Mouse (Mus musculus) liver, adult 2 months (tissue): ENCODE data around the gene Pla2g4b. TPM values are rescaled to one million over a fixed set of nuclear protein-coding genes. Genes with fewer than 3 reads are reported as not detected.
A peak's percentile ranks its signal among the peaks of the same experiment; 100 is the strongest.

Experiments
- DNase-seq: peaks from one replicate; pipeline ENCODE4 v3.0.0-alpha.2; 2011; ENCODE audit warnings: low read depth, low spot score; ENCODE audit errors: extremely low read depth
- H3K27ac ChIP-seq: fragments of 200-500 bp; replicated peaks from 2 replicates; pipeline ENCODE4 v1.5.1; 2012; ENCODE audit warnings: low read depth, mild to moderate bottlenecking, control low read depth, inconsistent platforms, low read length; ENCODE audit not compliant: insufficient read depth
- H3K27me3 ChIP-seq: fragments of 200-500 bp; 2 replicates; pipeline ENCODE4 v1.6.1; 2012; ENCODE audit warnings: mild to moderate bottlenecking, moderate library complexity, low read length, inconsistent platforms; ENCODE audit not compliant: control insufficient read depth, insufficient read depth
- H3K36me3 ChIP-seq: fragments of 200-500 bp; 2 replicates; pipeline ENCODE4 v1.6.1; 2012; ENCODE audit warnings: low read length, inconsistent platforms; ENCODE audit not compliant: control insufficient read depth, insufficient read depth
- H3K4me1 ChIP-seq: fragments of 200-500 bp; 2 replicates; pipeline ENCODE4 v1.6.1; 2011; ENCODE audit warnings: low read length; ENCODE audit not compliant: control insufficient read depth, insufficient read depth
- H3K4me3 ChIP-seq: fragments of 200-500 bp; 2 replicates; pipeline ENCODE4 v1.5.1; 2011; ENCODE audit warnings: low read depth, mild to moderate bottlenecking, control low read depth, low read length, moderate library complexity; ENCODE audit not compliant: insufficient read depth
- H3K79me2 ChIP-seq: fragments of 200-500 bp; 2 replicates; pipeline ENCODE4 v1.6.1; 2012; ENCODE audit warnings: inconsistent platforms, mild to moderate bottlenecking, low read length, moderate library complexity; ENCODE audit not compliant: control insufficient read depth, insufficient read depth
- H3K9ac ChIP-seq: fragments of 200-500 bp; 2 replicates; pipeline ENCODE4 v1.6.1; 2012; ENCODE audit warnings: low read depth, mild to moderate bottlenecking, control low read depth, inconsistent platforms, low read length
- CTCF ChIP-seq: fragments of 200-500 bp; IDR thresholded peaks from 2 replicates; pipeline ENCODE4 v1.5.1; 2011; ENCODE audit warnings: low read depth, low read length, control low read depth
- POLR2A ChIP-seq: fragments of 200-500 bp; IDR thresholded peaks from 2 replicates; pipeline ENCODE4 v1.6.1; 2011; ENCODE audit warnings: low read length, control low read depth; ENCODE audit not compliant: insufficient read depth; ENCODE audit errors: extremely low read depth
- WGBS: fragments of 180-500 bp; shearing (Covaris S2); methylation state at CpG from one replicate; pipeline ENCODE4 v1.1.7; 2018; 5-methylcytosine and 5-hydroxymethylcytosine counted together
- polyA plus RNA-seq: library from polyadenylated mRNA; depleted of rRNA; stranded (reverse); fragments of >200 nt; gene quantifications from 2 replicates; pipeline ENCODE4 v1.2.3, GENCODE M21; 2012
- total RNA-seq: library from RNA; depleted of rRNA; stranded (reverse); fragments of >200 nt; gene quantifications from 2 replicates; pipeline ENCODE4 v1.2.3, GENCODE M21; 2014

Gene Pla2g4b
- total and polyA plus RNA-seq, 2 experiments: 0.37 to 2.0 TPM

- no peak for DNase-seq
- no peaks in the 10 kb centered on the region for H3K79me2 ChIP-seq
- H3K4me3 ChIP-seq: no peak overlapping the region
- no peak overlapping the region for H3K9ac ChIP-seq
- H3K4me1 ChIP-seq: no peaks in the 10 kb centered on the region
- no peaks in the 10 kb centered on the region for H3K27me3 ChIP-seq
- H3K36me3 ChIP-seq: no peaks in the 10 kb centered on the region
- no peak for TF ChIP-seq POLR2A
- no peak for TF ChIP-seq CTCF
- WGBS: 92% methylated on average over 5 of the region's 5 CpGs
- H3K27ac ChIP-seq: no peak overlapping the region
These were observed 7.8 kb downstream of the Pla2g4b start for GRCm38 (mm10) chr2:120040991-120041390.

DNA sequence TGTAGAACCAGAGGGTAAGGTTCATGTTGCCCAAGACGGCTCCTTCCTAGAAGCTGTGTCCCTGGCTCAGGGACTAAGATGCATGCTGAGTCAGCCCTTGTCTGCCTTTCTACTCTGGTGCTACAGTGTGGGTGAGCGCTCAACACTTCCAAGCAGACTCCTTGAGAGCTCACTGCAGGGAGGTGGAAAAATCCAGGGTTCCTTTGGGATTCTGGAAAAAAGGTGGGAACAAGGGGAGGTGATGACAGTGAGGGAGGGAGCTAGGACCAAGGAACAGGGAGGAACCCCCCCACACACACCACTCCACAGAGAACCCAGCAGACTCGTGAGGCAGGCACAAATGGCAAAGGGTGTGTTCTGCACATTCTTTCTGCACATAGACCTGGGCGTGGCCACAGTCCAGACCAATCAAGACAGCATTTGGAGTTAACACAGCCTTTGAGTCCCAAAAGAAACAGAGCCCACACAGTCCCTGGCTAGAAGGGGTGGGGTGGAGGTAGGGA lies 10.9 kb downstream of the Pla2g4b start:
- H3K27me3 ChIP-seq: no peaks in the 10 kb centered on the region
- H3K79me2 ChIP-seq: no peaks in the 10 kb centered on the region
- H3K9ac ChIP-seq: no peak overlapping the region
- no peak overlapping the region for H3K27ac ChIP-seq
- no peaks in the 10 kb centered on the region for H3K4me1 ChIP-seq
- WGBS: 60% methylated on average over 4 of the region's 4 CpGs
- no peaks in the 10 kb centered on the region for H3K36me3 ChIP-seq
- no peak overlapping the region for H3K4me3 ChIP-seq
- DNase-seq: no peak
- no peak for TF ChIP-seq POLR2A
- no peak for TF ChIP-seq CTCF

- Histone ChIP-seq H3K79me2 (no peaks in the 10 kb centered on the region), H3K9ac (no peak overlapping the region), H3K4me3 (no peak overlapping the region), H3K4me1 (no peaks in the 10 kb centered on the region), H3K36me3 (no peaks in the 10 kb centered on the region), H3K27me3 (no peaks in the 10 kb centered on the region), H3K27ac (no peak overlapping the region)
- 87% methylated on average over 3 of the region's 3 CpGs for WGBS
- TF ChIP-seq POLR2A (no peak), CTCF (no peak)
- DNase-seq: no peak
These were observed 11.5 kb downstream of the Pla2g4b start for GRCm38 (mm10) chr2:120044676-120045075.

- Histone ChIP-seq H3K4me3 (no peak overlapping the region), H3K27ac (no peak overlapping the region), H3K36me3 (no peaks in the 10 kb centered on the region), H3K9ac (no peak overlapping the region), H3K79me2 (no peaks in the 10 kb centered on the region), H3K27me3 (no peaks in the 10 kb centered on the region), H3K4me1 (no peaks in the 10 kb centered on the region)
- 82% methylated on average over 14 of the region's 14 CpGs for WGBS
- TF ChIP-seq CTCF (no peak), POLR2A (no peak)
- no peak for DNase-seq
These were observed 13.5 kb downstream of the Pla2g4b start for GRCm38 (mm10) chr2:120046486-120047310.

- H3K9ac ChIP-seq: no peak overlapping the region
- H3K4me3 ChIP-seq: no peak overlapping the region
- whole genome bisulfite sequencing: 84% methylated on average over 9 of the region's 9 CpGs
- no peaks in the 10 kb centered on the region for H3K4me1 ChIP-seq
- H3K27me3 ChIP-seq: no peaks in the 10 kb centered on the region
- H3K27ac ChIP-seq: no peak overlapping the region
- no peaks in the 10 kb centered on the region for H3K79me2 ChIP-seq
- no peaks in the 10 kb centered on the region for H3K36me3 ChIP-seq
- TF ChIP-seq CTCF (no peak), POLR2A (no peak)
- no peak for DNase-seq
These were observed 15.0 kb downstream of the Pla2g4b start for GRCm38 (mm10) chr2:120048173-120048572.

- Histone ChIP-seq H3K79me2 (no peaks in the 10 kb centered on the region), H3K27me3 (no peaks in the 10 kb centered on the region), H3K4me1 (no peaks in the 10 kb centered on the region), H3K9ac (no peak overlapping the region), H3K27ac (no peak overlapping the region), H3K36me3 (no peaks in the 10 kb centered on the region), H3K4me3 (no peak overlapping the region)
- DNase-seq: peak; percentile 37
- 63% methylated on average over 10 of the region's 10 CpGs for WGBS
- TF ChIP-seq POLR2A: no peak
- TF ChIP-seq CTCF: peak; percentile 94
These were observed 16.5 kb downstream of the Pla2g4b start for GRCm38 (mm10) chr2:120049632-120050274.
